Mouse (Mus musculus) embryonic facial prominence, embryonic 14.5 days (tissue): ENCODE data around the gene Rasl2-9. TPM values are rescaled to one million over a fixed set of nuclear protein-coding genes. Genes with fewer than 3 reads are reported as not detected.

ENCODE experiments used
- ATAC-seq: fragments of 200-750 bp; cut with Nextera tagmentation; 2 replicates; pipeline ENCODE4 v1.8.0; 2017; ENCODE audit warnings: low read depth, moderate number of reproducible peaks, moderate TSS enrichment
- DNase-seq: peaks from one replicate; pipeline ENCODE4 v3.0.0-alpha.2; 2015; ENCODE audit warnings: low spot score
- H3K27ac ChIP-seq: fragments of 300-500 bp; sonication (generic); replicated peaks from 2 replicates; pipeline ENCODE4 v1.5.1; 2014; ENCODE audit warnings: low read depth, mild to moderate bottlenecking, low read length, moderate library complexity
- H3K27me3 ChIP-seq: fragments of 300-500 bp; sonication (generic); replicated peaks from 2 replicates; pipeline ENCODE4 v1.6.1; 2014; ENCODE audit warnings: low read length; ENCODE audit not compliant: control insufficient read depth, insufficient read depth
- H3K36me3 ChIP-seq: fragments of 300-500 bp; sonication (generic); 2 replicates; pipeline ENCODE4 v1.6.1; 2014; ENCODE audit warnings: low read length, mixed read lengths; ENCODE audit not compliant: control insufficient read depth, insufficient read depth
- H3K4me1 ChIP-seq: fragments of 300-500 bp; sonication (generic); 2 replicates; pipeline ENCODE4 v1.6.1; 2014; ENCODE audit warnings: antibody characterized with exemption, low read length; ENCODE audit not compliant: control insufficient read depth, insufficient read depth
- H3K4me2 ChIP-seq: fragments of 300-500 bp; sonication (generic); 2 replicates; pipeline ENCODE4 v1.6.1; 2014; ENCODE audit warnings: low read depth, mild to moderate bottlenecking, low read length, moderate library complexity, mixed read lengths
- H3K4me3 ChIP-seq: fragments of 300-500 bp; sonication (generic); 2 replicates; pipeline ENCODE4 v1.5.1; 2014; ENCODE audit warnings: low read depth, mild to moderate bottlenecking, low read length
- H3K9ac ChIP-seq: fragments of 300-500 bp; sonication (generic); 2 replicates; pipeline ENCODE4 v1.6.1; 2014; ENCODE audit warnings: low read depth, mild to moderate bottlenecking, low read length, moderate library complexity, mixed read lengths
- H3K9me3 ChIP-seq: fragments of 300-500 bp; sonication (generic); 2 replicates; pipeline ENCODE4 v1.6.1; 2016; ENCODE audit warnings: low read length; ENCODE audit not compliant: control insufficient read depth
- WGBS: fragments of 180-500 bp; shearing (Covaris S2); extraction: QIAGEN DNeasy Blood & Tissue Kit; methylation state at CpG from one replicate; pipeline ENCODE4 v1.1.7; 2014; 5-methylcytosine and 5-hydroxymethylcytosine counted together
- polyA plus RNA-seq: library from polyadenylated mRNA; unstranded; fragments of >200 nt; fragmentation: Nextera tagmentation; extraction: Ambion mirVana; gene quantifications from 2 replicates; pipeline ENCODE4 v1.2.1, GENCODE M21; 2014

The Rasl2-9 gene
- polyA plus RNA-seq, 1 experiment from 2014 or later, result 0.22 TPM

DNA sequence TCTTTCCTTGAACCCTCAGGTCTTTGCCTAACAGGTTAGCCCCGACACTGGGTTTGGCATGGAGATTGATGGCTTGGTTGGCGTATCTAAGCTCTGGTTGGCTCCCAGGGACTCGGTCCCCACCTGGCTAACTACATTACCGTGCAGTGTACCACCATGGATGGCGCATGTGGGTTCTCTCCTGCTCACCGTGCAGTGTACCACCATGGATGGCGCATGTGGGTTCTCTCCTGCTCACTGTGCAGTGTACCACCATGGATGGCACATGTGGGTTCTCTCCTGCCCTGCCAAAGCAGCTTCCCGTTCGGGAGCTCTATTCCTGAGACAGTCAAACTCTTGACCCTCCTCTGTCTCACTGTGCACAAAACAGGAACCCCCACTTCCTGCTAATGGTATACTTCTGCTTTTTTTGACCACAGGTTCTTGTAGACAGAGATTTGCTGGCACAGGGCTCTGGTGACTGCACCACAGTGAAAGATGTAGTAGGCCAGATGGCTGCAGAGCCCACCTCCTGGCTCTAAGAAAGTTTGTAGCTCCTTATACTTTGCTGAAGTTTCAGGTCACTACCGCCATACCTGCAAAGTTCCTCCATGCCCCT, 24.6 kb downstream of the Rasl2-9 start:
- no peaks in the 10 kb centered on the region for H3K27me3 ChIP-seq
- H3K4me1 ChIP-seq, result no peaks in the 10 kb centered on the region
- no peak overlapping the region for H3K27ac ChIP-seq
- whole genome bisulfite sequencing, result 88% methylated on average over 10 of the region's 10 CpGs
- H3K36me3 ChIP-seq, result peaks cover 25% of the 10 kb centered on the region
- H3K4me2 ChIP-seq, result no peak overlapping the region
- ATAC-seq, result 0 out of 2 replicates have a peak, but pooled peaks have one; percentile 35
- no peaks in the 10 kb centered on the region for H3K9me3 ChIP-seq
- DNase-seq, result no peak
- no peak overlapping the region for H3K9ac ChIP-seq
- no peak overlapping the region for H3K4me3 ChIP-seq

DNA sequence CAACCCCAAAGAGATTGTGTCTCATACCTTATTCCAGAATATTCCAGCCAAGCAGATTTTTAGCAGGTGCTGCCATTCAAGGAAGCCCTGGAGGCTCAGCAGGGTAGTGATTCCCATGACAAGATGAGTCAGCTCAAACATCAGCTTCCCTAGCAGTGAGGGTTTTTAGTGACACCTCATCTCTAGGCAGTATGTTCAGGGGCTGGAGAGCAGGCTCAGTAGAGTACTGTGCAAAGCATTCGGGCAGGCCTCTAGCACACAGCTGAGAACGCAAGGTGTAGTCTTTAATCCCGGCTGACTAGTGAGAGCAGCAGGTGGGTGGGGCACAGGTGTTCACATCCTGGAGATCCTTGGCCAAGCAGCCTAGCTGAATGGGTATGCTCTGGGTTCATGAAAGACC, 26.0 kb downstream of the Rasl2-9 start:
- WGBS, result 87% methylated on average over 3 of the region's 3 CpGs
- DNase-seq, result no peak
- H3K9ac ChIP-seq, result no peak overlapping the region
- H3K4me3 ChIP-seq, result no peak overlapping the region
- H3K9me3 ChIP-seq, result no peaks in the 10 kb centered on the region
- no peak overlapping the region for H3K4me2 ChIP-seq
- ATAC-seq, result no peak
- H3K4me1 ChIP-seq, result no peaks in the 10 kb centered on the region
- H3K27ac ChIP-seq, result no peak overlapping the region
- no peaks in the 10 kb centered on the region for H3K27me3 ChIP-seq
- peaks cover 39% of the 10 kb centered on the region for H3K36me3 ChIP-seq

DNA sequence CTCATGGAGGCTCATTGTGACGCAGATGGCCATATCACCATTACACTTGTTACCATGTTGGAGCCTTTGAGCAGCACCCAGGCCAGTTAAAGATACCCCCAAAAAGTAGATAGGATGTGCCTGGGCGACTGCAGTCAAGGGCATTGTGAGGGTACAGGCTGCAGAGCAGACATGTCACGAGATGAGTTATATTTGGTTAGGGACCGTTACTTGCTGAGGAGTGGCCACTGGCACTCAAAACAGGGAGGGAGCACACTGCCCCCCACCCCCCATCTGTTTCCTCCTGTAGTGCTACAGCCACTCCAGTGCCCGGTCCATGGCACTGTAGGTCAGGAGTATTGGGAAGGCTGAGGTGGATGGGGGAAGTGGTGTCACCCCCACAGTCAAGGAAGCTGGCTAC, 27.0 kb downstream of the Rasl2-9 start:
- H3K36me3 ChIP-seq, result peaks cover 49% of the 10 kb centered on the region
- no peaks in the 10 kb centered on the region for H3K9me3 ChIP-seq
- no peak overlapping the region for H3K27ac ChIP-seq
- H3K27me3 ChIP-seq, result no peaks in the 10 kb centered on the region
- no peak overlapping the region for H3K9ac ChIP-seq
- DNase-seq, result no peak
- no peak overlapping the region for H3K4me2 ChIP-seq
- no peak for ATAC-seq
- H3K4me1 ChIP-seq, result no peaks in the 10 kb centered on the region
- WGBS, result 92% methylated on average over 5 of the region's 5 CpGs
- H3K4me3 ChIP-seq, result no peak overlapping the region

DNA sequence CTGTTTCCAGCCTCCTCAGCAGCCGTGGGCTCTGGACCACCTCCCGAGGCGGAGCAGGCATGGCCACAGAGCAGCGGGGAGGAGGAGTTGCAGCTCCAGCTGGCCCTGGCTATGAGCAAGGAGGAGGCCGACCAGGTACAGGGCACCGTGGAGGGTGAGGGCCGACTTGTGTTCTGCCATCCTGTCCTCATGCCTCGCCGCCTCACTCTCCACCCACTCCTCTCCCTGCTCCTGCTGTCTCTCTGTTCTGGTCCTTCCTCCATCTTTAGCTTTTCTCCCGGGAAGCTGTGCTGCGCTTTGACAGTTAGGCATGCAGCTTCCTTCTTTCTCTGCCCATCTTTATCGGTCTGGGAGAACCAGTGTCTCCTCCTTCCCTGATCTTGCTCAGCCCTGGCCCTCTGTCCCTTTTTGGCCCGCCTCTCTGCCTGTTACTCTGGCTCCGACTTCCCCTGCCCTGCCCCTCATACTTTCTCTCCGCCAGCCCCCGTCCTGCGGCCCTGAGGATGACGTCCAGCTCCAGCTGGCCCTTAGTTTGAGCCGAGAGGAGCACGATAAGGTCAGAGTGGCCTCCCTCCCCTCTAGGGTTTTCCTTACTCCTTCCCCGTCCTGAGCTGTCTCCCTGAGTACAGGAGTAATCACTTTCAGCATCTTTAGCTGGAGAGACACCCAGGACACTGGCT, 32.8 kb downstream of the Rasl2-9 start:
- Histone ChIP-seq H3K4me2 (no peak overlapping the region), H3K36me3 (peaks cover 83% of the 10 kb centered on the region), H3K9ac (no peak overlapping the region), H3K27me3 (no peaks in the 10 kb centered on the region), H3K4me3 (no peak overlapping the region), H3K27ac (no peak overlapping the region), H3K9me3 (no peaks in the 10 kb centered on the region), H3K4me1 (no peaks in the 10 kb centered on the region)
- WGBS, result 80% methylated on average over 21 of the region's 21 CpGs
- ATAC-seq (no peak), DNase-seq (no peak)

DNA sequence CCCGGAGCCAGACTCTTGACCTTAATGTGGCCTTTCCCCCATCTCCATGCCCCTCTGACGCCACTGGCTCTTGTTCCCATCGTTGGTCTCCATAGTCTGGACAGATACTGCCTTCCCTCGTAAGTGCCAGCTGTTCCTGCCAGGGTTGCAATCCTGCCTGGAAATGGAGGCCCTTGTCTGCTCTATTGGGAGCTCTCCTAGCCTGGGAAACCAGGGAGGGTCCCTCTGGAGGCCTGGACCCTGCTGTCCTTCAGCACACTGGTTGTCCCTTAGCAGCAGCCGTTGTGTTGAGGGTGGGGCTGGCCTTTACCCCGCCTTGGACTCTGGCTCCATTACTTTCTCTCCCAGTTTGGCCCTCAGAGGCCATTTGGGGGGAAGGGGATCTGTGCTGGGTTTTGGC, 33.4 kb downstream of the Rasl2-9 start:
- H3K4me3 ChIP-seq, result no peak overlapping the region
- no peaks in the 10 kb centered on the region for H3K27me3 ChIP-seq
- DNase-seq (no peak), ATAC-seq (no peak)
- WGBS, result 75% methylated on average over 6 of the region's 6 CpGs
- no peak overlapping the region for H3K9ac ChIP-seq
- H3K9me3 ChIP-seq, result no peaks in the 10 kb centered on the region
- H3K27ac ChIP-seq, result no peak overlapping the region
- H3K4me1 ChIP-seq, result no peaks in the 10 kb centered on the region
- peaks cover 78% of the 10 kb centered on the region for H3K36me3 ChIP-seq
- no peak overlapping the region for H3K4me2 ChIP-seq

DNA sequence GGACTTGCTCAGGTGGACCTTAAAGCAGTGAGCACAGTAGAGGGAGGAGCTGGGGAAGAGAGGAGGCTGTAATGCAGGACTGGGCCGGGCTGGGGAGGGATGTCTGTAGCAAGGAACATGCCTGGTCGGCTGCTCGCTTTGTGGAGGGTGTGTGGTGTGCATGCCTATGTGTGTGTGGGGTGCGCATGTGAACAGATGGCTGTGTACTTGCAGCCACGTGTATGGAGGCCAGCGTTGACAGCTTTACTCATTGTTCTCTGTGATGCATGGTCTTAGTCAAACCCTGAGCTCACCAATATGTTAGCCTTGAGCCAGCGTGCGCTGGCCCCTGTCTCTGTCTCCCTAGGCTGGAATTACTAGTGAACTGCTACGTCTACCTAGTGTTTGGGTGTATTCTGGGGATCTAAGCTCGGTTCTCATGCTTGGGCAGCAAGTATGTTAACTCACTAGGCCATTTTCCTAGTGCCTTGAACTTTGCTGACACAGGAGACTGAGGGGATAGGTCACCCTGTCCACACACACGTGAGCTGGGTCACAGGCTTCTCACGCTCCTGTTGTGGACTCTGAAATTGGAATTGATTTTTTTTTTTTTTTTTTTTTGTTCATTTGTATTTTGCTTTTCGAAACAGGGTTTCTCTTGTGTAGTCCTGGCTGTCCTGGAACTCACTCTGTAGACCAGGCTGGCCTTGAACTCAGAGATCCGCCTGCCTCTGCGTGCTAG, 34.6 kb downstream of the Rasl2-9 start:
- Histone ChIP-seq H3K36me3 (peaks cover 78% of the 10 kb centered on the region), H3K9me3 (no peaks in the 10 kb centered on the region), H3K4me3 (no peak overlapping the region), H3K27me3 (no peaks in the 10 kb centered on the region), H3K9ac (no peak overlapping the region), H3K27ac (no peak overlapping the region), H3K4me1 (no peaks in the 10 kb centered on the region), H3K4me2 (no peak overlapping the region)
- no peak for ATAC-seq
- no peak for DNase-seq
- WGBS, result 93% methylated on average over 15 of the region's 15 CpGs

DNA sequence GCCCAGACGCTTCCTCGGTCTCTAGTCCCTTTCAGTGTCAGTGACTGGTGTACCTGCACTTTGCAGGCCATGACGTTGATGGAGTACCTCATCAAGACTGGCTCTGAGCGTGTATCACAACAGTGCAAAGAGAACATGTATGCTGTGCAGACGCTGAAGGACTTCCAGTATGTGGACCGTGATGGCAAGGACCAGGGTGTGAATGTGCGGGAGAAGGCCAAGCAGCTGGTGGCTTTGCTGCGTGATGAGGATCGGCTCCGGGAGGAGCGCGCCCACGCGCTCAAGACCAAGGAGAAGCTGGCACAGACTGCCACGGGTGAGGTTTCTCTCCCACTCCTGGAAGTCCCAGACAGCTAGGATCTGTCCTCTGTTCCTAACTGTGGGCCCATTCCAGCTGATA, 35.9 kb downstream of the Rasl2-9 start:
- WGBS, result 91% methylated on average over 15 of the region's 15 CpGs
- H3K4me3 ChIP-seq, result no peak overlapping the region
- H3K36me3 ChIP-seq, result peaks cover 76% of the 10 kb centered on the region
- H3K9me3 ChIP-seq, result no peaks in the 10 kb centered on the region
- H3K4me1 ChIP-seq, result no peaks in the 10 kb centered on the region
- H3K27me3 ChIP-seq, result no peaks in the 10 kb centered on the region
- no peak overlapping the region for H3K4me2 ChIP-seq
- DNase-seq, result no peak
- no peak for ATAC-seq
- no peak overlapping the region for H3K27ac ChIP-seq
- no peak overlapping the region for H3K9ac ChIP-seq

DNA sequence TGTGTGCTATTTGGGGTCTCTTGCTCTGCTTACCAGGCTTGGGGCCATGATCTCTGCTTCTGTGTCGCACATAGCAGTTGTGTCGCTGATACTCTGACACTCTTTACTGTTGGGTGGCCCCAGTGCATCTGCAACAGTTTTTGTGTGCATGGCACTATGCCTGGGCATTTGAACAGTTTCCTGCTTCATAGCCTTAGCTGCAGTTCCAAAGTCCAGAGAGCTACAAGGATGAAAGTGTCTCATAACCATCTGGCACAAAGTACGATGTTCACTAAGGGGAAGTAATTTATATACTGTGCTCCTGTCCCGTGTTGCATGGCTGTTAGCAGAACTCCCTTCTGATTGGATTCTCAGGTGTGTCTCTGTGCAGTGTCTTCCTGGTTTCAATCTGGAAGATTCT, 37.9 kb downstream of the Rasl2-9 start:
- no peak overlapping the region for H3K9ac ChIP-seq

More for the DNA sequence above, 37.9 kb downstream of the Rasl2-9 start:
- Histone ChIP-seq H3K9me3 (no peaks in the 10 kb centered on the region), H3K36me3 (peaks cover 74% of the 10 kb centered on the region), H3K27ac (no peak overlapping the region), H3K4me2 (no peak overlapping the region), H3K4me3 (no peak overlapping the region), H3K4me1 (no peaks in the 10 kb centered on the region), H3K27me3 (no peaks in the 10 kb centered on the region)
- WGBS, result 72% methylated on average over 4 of the region's 4 CpGs
- DNase-seq, result no peak
- no peak for ATAC-seq
